Mouse (Mus musculus) brain, embryonic 14.5 days (tissue): Measurements from ENCODE around the gene Pcsk4. TPM values are rescaled to one million over a fixed set of nuclear protein-coding genes. Genes with fewer than 3 reads are reported as not detected.

ENCODE experiments used
- DNase-seq: peaks from one replicate; pipeline ENCODE4 v3.0.0-alpha.2; 2011; ENCODE audit warnings: low read depth
- CTCF ChIP-seq: fragments of 200-500 bp; IDR thresholded peaks from 2 replicates; pipeline ENCODE4 v1.5.1; 2012; ENCODE audit warnings: inconsistent platforms, mild to moderate bottlenecking, moderate library complexity, borderline replicate concordance; ENCODE audit not compliant: insufficient read depth, insufficient read length; ENCODE audit errors: extremely low read depth
- POLR2A ChIP-seq: fragments of 200-500 bp; IDR thresholded peaks from 2 replicates; pipeline ENCODE4 v1.6.1; 2012; ENCODE audit warnings: mild to moderate bottlenecking, inconsistent platforms, borderline replicate concordance; ENCODE audit not compliant: poor library complexity, insufficient read depth, insufficient read length, severe bottlenecking; ENCODE audit errors: extremely low read depth
- polyA plus RNA-seq: library from polyadenylated mRNA; depleted of rRNA; stranded (reverse); fragments of >200 nt; gene quantifications from 2 replicates; pipeline ENCODE4 v1.2.3, GENCODE M21; 2012

Pcsk4 gene
- polyA plus RNA-seq, 1 experiment = 4.5 TPM

- TF ChIP-seq POLR2A (no peak), CTCF (no peak)
- no peak for DNase-seq
These were observed 786 bp upstream of the Pcsk4 start for GRCm38 (mm10) chr10:80330084-80330483.

DNA sequence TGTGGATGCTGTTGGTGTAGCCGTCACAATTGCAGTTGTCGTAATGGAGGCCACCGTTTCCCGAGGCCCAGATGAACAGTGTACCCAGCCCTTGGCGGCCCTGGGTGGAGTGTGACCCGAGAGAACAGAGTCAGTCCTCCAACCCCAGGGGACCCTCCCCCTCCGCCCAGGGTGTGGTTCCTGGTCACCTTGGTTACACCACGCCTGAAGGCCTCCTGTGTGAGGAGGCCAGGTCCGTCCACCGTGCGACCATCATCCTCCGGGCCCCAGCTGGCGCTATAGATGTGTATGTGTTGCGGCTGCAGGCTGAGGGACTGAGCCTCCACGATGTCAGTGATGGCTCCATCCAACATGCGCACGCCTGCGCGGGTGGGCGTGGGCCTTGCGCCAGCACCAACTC is 4.3 kb downstream of the Pcsk4 start:
- DNase-seq = no peak
- TF ChIP-seq CTCF (no peak), POLR2A (no peak)

- TF ChIP-seq POLR2A = no peak
- TF ChIP-seq CTCF = no peak
- no peak for DNase-seq
These were observed 4.9 kb downstream of the Pcsk4 start for GRCm38 (mm10) chr10:80324120-80325037.

GRCm38 (mm10) chr10:80323261-80324119 is 5.8 kb downstream of the Pcsk4 start:
- TF ChIP-seq POLR2A (no peak), CTCF (no peak)
- DNase-seq = peak; percentile 25

DNA sequence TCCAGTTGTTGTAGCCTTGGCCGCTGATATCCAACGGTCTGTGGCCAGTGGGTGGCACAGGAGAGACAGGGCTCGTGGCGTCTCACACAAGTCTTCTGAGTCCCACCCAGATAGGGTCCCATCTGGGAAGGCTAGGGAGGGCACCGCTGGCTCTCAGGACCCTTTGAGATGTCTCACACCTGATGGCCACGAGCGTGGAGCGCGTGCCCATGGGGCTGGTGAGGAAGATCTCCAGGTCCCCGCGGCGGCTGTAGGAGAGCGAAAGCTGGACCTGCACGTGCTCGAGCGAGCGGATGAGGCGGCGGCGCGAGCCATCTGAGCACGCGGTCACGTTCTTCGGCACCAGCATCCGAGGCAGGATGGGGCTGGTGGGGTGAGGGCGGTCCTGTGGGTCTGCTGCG is 6.5 kb downstream of the Pcsk4 start:
- DNase-seq = peak; percentile 26

GRCm38 (mm10) chr10:80321670-80322581 is 7.4 kb downstream of the Pcsk4 start:
- TF ChIP-seq POLR2A (no peak), CTCF (no peak)
- DNase-seq = no peak

More for the DNA sequence above, 6.5 kb downstream of the Pcsk4 start:
- TF ChIP-seq CTCF = no peak
- TF ChIP-seq POLR2A = no peak

- no peak for DNase-seq
- TF ChIP-seq POLR2A (no peak), CTCF (no peak)
These were observed 8.2 kb downstream of the Pcsk4 start for GRCm38 (mm10) chr10:80321014-80321669.

- peak; percentile 97 for DNase-seq
- TF ChIP-seq POLR2A (peak; percentile 33; the same call in 1 of the 2 replicates), CTCF (no peak)
These were observed 8.9 kb downstream of the Pcsk4 start, which contains the start of gene 2310011J03Rik for GRCm38 (mm10) chr10:80320340-80320760. Gene 2310011J03Rik, minus strand, starts transcription at chr10:80320537.

DNA sequence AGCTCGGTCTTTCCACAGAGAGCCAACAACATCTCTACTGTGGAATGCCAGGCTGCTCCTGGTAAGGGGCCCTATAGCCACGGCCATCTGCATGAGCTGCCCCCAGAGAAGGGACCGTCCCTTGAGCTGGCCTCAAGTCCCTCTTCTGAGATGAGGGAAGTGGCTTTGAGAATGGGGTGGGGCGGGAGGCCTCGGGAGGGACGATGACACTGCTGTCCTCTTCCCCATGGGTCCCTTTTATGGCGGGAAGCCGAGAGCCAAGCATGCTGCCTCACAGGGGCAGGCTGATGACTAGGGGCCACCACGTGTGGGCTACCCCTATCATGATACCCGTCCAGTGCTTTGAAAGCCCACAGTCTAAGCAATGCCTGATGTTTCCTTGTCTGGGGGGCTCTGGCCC is 12.3 kb downstream of the Pcsk4 start:
- no peak for TF ChIP-seq POLR2A
- TF ChIP-seq CTCF = no peak
- no peak for DNase-seq

- no peak for TF ChIP-seq POLR2A
- peak; percentile 76 for DNase-seq
These were observed 12.9 kb downstream of the Pcsk4 start for GRCm38 (mm10) chr10:80316359-80316781.
